Mouse (Mus musculus) lung, postnatal 36 days (tissue): Measurements from ENCODE around the gene Psg20.
"Not testable (repeated sequence)": the region's sequence is repeated elsewhere in the genome, so short reads cannot be mapped to it uniquely, and the experiment has no call there.

Source experiments
- DNase-seq: peaks from one replicate; pipeline ENCODE4 v3.0.0; 2022; ENCODE audit warnings: mixed read lengths

Psg20 gene

GRCm38 (mm10) chr7:18686085-18686484 lies at the start of gene Psg20:
TSS of gene Psg20 (minus strand) at chr7:18686185.
- no peak for DNase-seq

DNA sequence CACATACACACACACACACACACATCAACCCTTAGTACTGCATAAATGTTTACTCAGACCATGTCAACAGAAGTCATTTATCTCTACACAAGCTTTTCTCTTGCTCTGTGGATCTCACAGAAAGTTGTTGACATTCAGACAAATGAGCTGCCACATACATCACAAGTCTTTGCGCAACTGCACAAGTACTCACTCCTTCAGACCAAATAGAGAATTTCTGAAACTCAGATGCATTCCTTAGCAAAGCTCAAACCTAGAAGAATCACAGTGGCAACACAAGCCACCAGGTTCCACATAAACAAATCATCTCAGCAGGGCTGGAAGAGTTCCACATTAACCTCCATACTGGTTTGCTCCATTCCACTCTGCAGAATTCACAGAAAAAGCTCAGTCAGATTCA lies 48.5 kb upstream of the Psg20 start:
- DNase-seq, result peak; percentile 8

GRCm38 (mm10) chr7:18733111-18733510 lies 47.1 kb upstream of the Psg20 start:
- DNase-seq, result no peak

- DNase-seq, result no peak
These were observed 42.4 kb upstream of the Psg20 start for GRCm38 (mm10) chr7:18728391-18728790.

DNA sequence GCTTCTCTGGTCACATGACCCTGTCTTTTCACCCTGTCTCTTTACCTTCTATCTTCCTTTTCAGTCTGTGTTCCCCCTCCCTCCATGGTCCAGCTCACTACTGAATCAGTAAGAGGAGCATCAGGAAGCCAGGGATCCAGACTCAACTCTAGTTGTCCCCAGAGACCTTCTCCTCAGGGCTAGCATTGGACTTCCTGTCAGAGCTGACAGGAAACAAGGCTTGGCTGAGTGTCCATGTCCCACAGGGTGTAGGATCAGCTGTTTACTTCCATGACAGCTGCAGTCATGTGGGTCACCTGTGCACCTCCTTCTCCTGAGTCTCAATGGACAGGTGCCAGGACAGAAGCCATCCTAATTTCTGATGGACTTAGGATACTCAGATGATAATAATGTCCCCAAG lies 39.9 kb upstream of the Psg20 start:
- DNase-seq, result not testable (repeated sequence)

DNA sequence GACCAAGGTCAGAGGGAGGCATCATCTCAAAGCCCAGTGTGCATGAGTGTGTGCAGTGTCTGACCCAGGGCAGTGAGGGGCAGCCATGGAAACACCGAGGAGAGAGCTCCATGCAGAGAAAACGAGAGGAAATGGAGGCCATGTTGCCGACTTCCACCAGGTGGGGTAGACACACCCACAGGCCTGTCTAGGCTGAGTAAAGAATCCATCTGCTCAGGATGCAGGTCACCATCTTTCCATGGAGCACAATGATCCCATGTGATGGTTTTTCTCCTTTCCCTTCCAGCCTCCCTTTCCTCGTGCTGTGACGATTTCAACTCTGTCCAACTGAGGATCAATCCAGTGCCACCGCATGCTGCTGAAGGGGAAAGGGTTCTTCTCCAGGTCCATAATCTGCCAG lies 38.0 kb upstream of the Psg20 start:
- DNase-seq, result no peak

DNA sequence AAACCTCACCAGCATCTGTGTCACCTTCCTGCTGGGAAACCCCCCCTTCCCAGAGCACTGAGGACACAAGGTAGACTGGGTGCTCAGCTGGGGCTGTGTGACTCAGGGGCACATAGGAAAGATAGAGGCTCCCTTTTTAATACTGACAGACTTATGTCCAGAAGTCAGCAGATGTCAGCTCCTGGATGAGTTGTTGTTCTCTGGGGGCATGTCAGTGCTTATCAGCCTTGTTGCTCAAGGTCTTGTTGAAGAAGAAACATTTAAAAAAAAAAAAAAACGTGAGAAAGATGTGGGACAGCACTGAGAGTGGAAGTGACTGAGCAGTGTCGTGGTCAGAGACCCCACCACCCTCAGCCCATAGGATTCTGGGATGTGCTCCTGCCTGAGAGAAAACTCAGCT lies 31.8 kb upstream of the Psg20 start, which contains the start of gene Psg22:
Psg22 (plus strand) TSS at position 301 of the 400 bp plus-strand sequence.
- DNase-seq, result no peak

DNA sequence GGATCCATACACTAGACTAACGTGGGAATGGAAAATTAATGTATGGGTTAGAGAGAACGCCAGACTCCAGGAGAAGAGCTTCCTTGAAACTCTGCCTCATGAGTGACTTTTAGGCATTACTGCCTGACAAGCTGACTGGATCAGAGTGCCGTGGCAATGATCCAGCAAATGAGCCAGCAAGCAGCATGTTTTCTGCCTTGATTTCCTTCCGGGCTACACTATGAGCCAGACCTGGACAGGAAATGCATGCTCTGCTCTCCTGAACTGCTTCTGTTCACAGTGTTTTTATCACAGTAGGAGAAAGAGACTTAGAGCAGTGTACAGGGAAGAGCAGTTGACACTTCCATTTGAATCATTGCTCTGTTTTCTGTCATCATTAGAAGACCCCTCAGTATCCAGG lies 29.6 kb upstream of the Psg20 start:
- peak; percentile 11 for DNase-seq

- DNase-seq, result no peak
These were observed 24.9 kb upstream of the Psg20 start for GRCm38 (mm10) chr7:18710846-18711245.

GRCm38 (mm10) chr7:18710331-18710730 lies 24.3 kb upstream of the Psg20 start:
- DNase-seq, result peak; percentile 16

- no peak for DNase-seq
These were observed 399 bp downstream of the Psg20 start for GRCm38 (mm10) chr7:18685586-18685985.

DNA sequence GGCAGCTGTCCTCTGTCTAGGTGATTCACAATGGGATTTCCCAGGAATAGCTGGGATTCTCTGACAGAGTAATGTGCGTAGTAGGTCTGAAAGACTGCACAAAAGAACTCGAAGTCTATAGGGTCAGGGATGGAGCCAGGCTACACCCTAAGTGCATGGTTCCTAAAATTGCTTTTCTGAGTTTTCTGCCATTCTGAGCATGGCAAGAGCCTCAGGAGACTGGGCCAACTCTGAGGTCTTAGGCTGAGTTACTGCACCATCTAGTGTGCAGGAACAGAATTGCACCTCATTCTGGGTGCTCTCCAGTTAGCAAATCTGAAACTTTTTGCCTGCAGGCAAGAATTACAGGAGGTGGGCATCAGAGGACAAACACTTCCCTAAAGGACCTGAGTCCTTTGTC lies 6.2 kb downstream of the Psg20 start:
- DNase-seq, result peak; percentile 21

DNA sequence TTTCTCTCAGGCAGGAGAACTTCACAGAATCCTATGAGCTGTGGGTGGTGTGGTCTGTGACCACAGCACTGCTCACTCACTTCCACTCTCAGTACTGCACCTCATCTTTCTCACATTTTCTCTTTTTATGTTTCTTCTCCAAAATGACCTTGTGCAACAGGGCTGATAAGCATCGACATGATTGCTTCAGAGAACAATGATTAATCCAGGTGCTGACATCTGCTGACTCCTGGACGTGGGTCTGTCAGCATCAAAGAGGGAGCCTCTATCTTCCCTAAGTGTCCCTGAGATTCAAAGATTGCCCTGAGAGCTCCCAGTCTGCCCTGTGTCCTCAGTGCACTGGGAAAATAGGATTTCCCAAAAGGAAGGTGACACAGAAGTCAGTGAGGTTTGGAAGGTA lies 29.4 kb downstream of the Psg20 start, which contains the start of gene Psg21:
Psg21 (minus strand) TSS at position 101 of the 400 bp plus-strand sequence.
- DNase-seq, result not testable (repeated sequence)

GRCm38 (mm10) chr7:18626921-18627320 lies 59.1 kb downstream of the Psg20 start:
- not testable (repeated sequence) for DNase-seq
